Mouse (Mus musculus): Measurements from ENCODE around the gene Plcg1. TPM values are rescaled to one million over a fixed set of nuclear protein-coding genes. Genes with fewer than 3 reads are reported as not detected.

The Plcg1 gene
- polyA plus RNA-seq, 1 experiment from 2014 or later, result 110 TPM

- H3K9me3 ChIP-seq, result no peaks in the 10 kb centered on the region
- no peak overlapping the region for H3K27ac ChIP-seq (replicated peaks)
- no peaks in the 10 kb centered on the region for H3K4me1 ChIP-seq
These were observed 79.3 kb downstream of the Plcg1 start for GRCm38 (mm10) chr2:160810376-160810775.

DNA sequence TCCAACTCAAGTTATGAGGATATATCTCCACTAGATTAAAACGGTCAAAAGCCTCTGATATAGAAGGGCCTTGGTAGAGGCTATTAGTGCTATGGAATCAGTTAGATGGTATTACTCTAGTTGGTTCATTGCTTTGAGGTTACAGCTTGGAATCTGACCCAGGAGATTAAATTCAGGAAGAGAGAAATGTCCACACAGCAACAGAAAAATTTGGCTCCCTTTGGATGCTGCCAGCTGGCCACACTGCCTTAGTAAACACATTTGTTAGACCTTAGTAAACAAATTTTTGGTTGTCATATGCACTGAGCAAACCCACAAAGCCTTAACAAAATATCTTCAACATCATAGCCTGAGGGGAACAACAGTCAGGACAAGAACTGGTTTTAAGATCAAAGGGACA is 79.7 kb downstream of the Plcg1 start:
- no peak overlapping the region for H3K4me3 ChIP-seq
- ATAC-seq (ENCODE audit: low FRiP score, low read depth), result no peak
- 0 out of 2 replicates have a peak, but pooled peaks cover 5% of the 10 kb centered on the region for H3K36me3 ChIP-seq
- H3K9ac ChIP-seq (replicated peaks), result no peak overlapping the region
- H3K4me2 ChIP-seq (replicated peaks), result no peak overlapping the region
- no peaks in the 10 kb centered on the region for H3K9me3 ChIP-seq
- 84% methylated on average over 1 of the region's 1 CpGs for WGBS
- no peak overlapping the region for H3K27ac ChIP-seq (replicated peaks)
- no peaks in the 10 kb centered on the region for H3K4me1 ChIP-seq
- no peaks in the 10 kb centered on the region for H3K27me3 ChIP-seq

More at GRCm38 (mm10) chr2:160810376-160810775, 79.3 kb downstream of the Plcg1 start:
- Histone ChIP-seq H3K4me2 (replicated peaks) (no peak overlapping the region), H3K27me3 (no peaks in the 10 kb centered on the region), H3K9ac (replicated peaks) (no peak overlapping the region), H3K4me3 (no peak overlapping the region), H3K36me3 (0 out of 2 replicates have a peak, but pooled peaks cover 4% of the 10 kb centered on the region)
- no peak for ATAC-seq (ENCODE audit: low FRiP score, low read depth)

Other genes with a start within 250 kb of the Plcg1 start
- gene Top1, start 85.4 kb upstream of the Plcg1 start, polyA plus RNA-seq (2016; fragmentation: Nextera tagmentation; extraction: Ambion mirVana), result 122 and 136 TPM in 2 replicates
- 15.5 and 16.8 TPM in 2 replicates for gene Zhx3, start 141.7 kb downstream of the Plcg1 start, polyA plus RNA-seq (2016; fragmentation: Nextera tagmentation; extraction: Ambion mirVana)
- gene Lpin3, start 149.4 kb downstream of the Plcg1 start, polyA plus RNA-seq (2016; fragmentation: Nextera tagmentation; extraction: Ambion mirVana), result 0.32 and 0.38 TPM in 2 replicates
- gene Emilin3, start 181.0 kb downstream of the Plcg1 start, polyA plus RNA-seq (2016; fragmentation: Nextera tagmentation; extraction: Ambion mirVana), result 6.5 and 6.8 TPM in 2 replicates

Data from midbrain, embryonic 12.5 days (tissue).